Mouse (Mus musculus): ENCODE measurements around the gene Zdbf2. TPM values are rescaled to one million over a fixed set of nuclear protein-coding genes. Genes with fewer than 3 reads are reported as not detected.

Zdbf2 gene
- polyA plus RNA-seq, 1 experiment = under 0.01 TPM

DNA sequence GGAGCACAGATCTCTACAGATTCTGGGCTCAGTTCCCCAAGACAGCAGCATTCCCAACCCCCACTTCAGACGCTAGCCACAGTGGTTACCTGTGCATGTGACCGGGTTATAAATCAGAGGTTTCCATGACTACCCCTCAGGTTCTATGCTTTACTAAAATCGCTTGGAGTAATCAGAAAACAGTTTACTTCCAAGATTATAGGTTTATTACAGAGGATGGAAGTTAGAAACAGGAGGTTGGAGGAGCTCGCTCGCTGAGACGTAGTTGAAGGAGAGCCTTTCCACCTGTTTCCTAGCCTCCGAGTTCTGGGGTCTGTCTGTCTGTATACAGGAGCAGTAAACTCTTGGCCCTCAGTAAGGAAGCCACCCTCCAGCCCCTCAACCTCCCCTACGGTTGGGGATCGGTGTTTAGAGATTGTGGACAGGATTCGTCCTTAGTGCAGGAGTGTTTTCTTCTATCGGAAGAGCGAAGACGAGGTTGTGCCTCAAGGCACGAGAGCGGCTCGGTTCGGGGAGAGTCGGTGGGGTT lies 25.2 kb upstream of the Zdbf2 start:
- Histone ChIP-seq H3K9me3 (ENCODE audit: control insufficient read depth, low read length) (peaks cover 2% of the 10 kb centered on the region; the same call in 1 of the 2 replicates), H3K27me3 (ENCODE audit: control insufficient read depth) (peaks cover 89% of the 10 kb centered on the region), H3K36me3 (ENCODE audit: control insufficient read depth) (no peaks in the 10 kb centered on the region), H3K4me3 (replicated peaks) (no peak overlapping the region), H3K4me1 (ENCODE audit: control insufficient read depth) (no peaks in the 10 kb centered on the region)
- TF ChIP-seq GATA1 (IDR thresholded peaks at IDR 0.05; ENCODE audit: low read length) (no peak), TAL1 (IDR thresholded peaks at IDR 0.05; ENCODE audit: low read length) (no peak)

DNA sequence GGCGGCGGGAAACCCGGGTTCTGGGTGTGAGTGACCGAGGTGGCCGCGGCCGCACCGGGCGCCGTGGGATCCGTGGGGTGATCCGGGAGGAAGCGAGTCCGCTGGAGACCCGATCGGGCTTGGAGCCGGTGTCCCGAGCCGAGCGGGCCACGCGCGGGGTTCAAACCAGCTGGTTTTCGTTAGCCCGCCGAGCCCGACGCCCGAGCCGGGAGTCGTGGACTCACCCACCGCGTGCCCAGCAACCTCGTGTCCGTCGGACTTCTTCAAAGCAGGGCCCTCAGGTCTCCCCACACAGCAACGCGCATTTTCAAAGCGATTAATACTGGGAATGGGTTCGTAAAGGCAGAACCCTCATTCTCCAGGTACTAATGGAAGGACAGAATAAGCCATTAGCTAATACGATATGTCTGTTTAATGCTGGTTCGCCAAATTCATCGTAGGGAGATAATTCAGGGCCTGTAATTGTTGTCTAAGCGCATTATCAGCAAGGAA lies 24.7 kb upstream of the Zdbf2 start:
- Histone ChIP-seq H3K36me3 (ENCODE audit: control insufficient read depth) (no peaks in the 10 kb centered on the region), H3K4me1 (ENCODE audit: control insufficient read depth) (no peaks in the 10 kb centered on the region), H3K9me3 (ENCODE audit: control insufficient read depth, low read length) (peaks cover 2% of the 10 kb centered on the region; the same call in 1 of the 2 replicates), H3K4me3 (replicated peaks) (no peak overlapping the region), H3K27me3 (ENCODE audit: control insufficient read depth) (peaks cover 92% of the 10 kb centered on the region)
- no peak for TF ChIP-seq TAL1 (IDR thresholded peaks at IDR 0.05; ENCODE audit: low read length)
- no peak for TF ChIP-seq GATA1 (IDR thresholded peaks at IDR 0.05; ENCODE audit: low read length)

DNA sequence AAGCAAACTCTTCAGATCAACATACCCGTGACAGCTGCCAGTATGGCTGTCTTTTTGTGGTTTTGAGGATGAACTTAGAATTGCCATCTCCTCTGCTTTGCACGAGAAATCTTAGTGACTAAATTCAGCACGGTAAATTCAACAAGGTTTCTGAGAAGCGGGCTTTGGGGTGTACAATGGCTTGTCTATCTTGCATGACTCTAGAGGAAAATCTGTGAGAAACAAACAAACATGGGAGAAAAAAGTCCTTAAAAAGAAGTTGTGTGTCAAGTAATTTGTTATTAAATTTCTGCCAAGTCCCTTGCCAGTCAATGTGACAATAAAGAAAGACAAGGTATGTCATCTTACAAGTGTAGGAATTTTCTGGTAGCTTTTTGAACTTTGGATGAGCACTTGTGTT lies 23.8 kb upstream of the Zdbf2 start:
- H3K4me1 ChIP-seq (ENCODE audit: control insufficient read depth) = no peaks in the 10 kb centered on the region
- no peak overlapping the region for H3K4me3 ChIP-seq (replicated peaks)
- H3K36me3 ChIP-seq (ENCODE audit: control insufficient read depth) = no peaks in the 10 kb centered on the region
- H3K9me3 ChIP-seq (ENCODE audit: control insufficient read depth, low read length) = peaks cover 2% of the 10 kb centered on the region; the same call in 1 of the 2 replicates
- H3K27me3 ChIP-seq (ENCODE audit: control insufficient read depth) = peaks cover 94% of the 10 kb centered on the region
- no peak for TF ChIP-seq TAL1 (IDR thresholded peaks at IDR 0.05; ENCODE audit: low read length)
- TF ChIP-seq GATA1 (IDR thresholded peaks at IDR 0.05; ENCODE audit: low read length) = no peak

DNA sequence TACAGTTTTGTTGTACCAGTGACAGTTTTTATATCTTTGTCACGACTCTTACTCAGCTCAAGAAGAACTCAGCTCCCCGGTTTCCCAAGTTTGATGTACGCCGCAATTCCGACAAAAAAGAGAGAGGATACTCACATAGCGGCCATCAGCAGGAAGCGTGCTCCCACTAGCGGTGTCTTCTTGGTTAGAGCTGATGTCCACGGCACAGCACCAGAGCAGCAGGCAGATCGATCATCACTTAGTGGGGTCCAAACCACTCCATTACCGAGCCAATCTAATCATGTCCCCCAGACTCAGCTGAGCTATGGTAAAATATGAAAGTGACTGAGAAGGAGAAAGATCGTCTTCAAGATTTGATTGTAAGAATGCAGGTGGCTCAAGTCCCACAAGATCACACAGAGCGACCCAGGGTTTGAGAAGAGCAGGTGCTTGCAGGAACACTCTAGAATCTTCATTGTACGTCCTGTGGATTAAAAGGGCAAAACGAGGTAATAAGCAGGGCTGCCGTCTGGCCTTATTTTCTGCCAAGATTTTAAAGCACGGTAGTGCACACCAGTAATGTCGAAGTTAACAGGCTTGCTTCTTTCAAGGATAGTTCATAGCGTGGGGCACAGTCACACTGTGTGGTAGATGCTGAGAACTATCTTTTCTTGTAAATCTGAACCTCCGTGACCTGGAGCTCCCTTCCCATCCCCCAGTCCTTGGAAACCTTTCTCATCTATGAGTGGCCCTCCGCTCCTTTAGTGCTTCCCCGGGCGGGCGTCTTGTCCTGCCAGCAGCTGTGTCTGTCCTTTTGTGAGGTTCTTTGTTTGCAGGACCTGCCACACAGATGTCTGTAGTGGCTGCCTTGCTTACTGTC lies 20.5 kb upstream of the Zdbf2 start:
- Histone ChIP-seq H3K9me3 (ENCODE audit: control insufficient read depth, low read length) (peaks cover 2% of the 10 kb centered on the region; the same call in 1 of the 2 replicates), H3K4me3 (replicated peaks) (no peak overlapping the region), H3K27me3 (ENCODE audit: control insufficient read depth) (peaks cover 97% of the 10 kb centered on the region), H3K36me3 (ENCODE audit: control insufficient read depth) (no peaks in the 10 kb centered on the region), H3K4me1 (ENCODE audit: control insufficient read depth) (no peaks in the 10 kb centered on the region)
- TF ChIP-seq GATA1 (IDR thresholded peaks at IDR 0.05; ENCODE audit: low read length) (no peak), TAL1 (IDR thresholded peaks at IDR 0.05; ENCODE audit: low read length) (no peak)

DNA sequence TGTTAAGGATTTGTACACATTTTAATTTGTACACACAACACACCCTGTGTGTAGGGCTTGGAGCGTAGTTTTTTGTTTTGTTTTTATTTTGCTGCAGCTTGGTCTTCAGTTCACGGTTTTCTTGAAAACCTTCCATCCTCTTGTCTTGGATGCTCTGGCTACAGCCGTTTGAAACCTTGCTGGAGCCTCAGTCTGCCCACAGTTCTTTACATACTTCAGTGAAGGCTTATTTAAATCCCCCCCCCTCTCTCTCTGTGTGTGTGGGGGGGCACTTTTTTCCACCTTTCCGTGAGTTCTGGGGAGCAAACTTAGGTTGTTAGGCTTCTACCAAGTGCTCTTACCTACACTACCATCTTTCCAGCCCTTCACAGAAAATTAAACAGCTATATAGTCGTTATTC lies 19.8 kb upstream of the Zdbf2 start:
- H3K9me3 ChIP-seq (ENCODE audit: control insufficient read depth, low read length) = peaks cover 2% of the 10 kb centered on the region; the same call in 1 of the 2 replicates
- no peak overlapping the region for H3K4me3 ChIP-seq (replicated peaks)
- H3K4me1 ChIP-seq (ENCODE audit: control insufficient read depth) = no peaks in the 10 kb centered on the region
- H3K36me3 ChIP-seq (ENCODE audit: control insufficient read depth) = no peaks in the 10 kb centered on the region
- H3K27me3 ChIP-seq (ENCODE audit: control insufficient read depth) = peaks cover 96% of the 10 kb centered on the region
- TF ChIP-seq TAL1 (IDR thresholded peaks at IDR 0.05; ENCODE audit: low read length) (no peak), GATA1 (IDR thresholded peaks at IDR 0.05; ENCODE audit: low read length) (no peak)

DNA sequence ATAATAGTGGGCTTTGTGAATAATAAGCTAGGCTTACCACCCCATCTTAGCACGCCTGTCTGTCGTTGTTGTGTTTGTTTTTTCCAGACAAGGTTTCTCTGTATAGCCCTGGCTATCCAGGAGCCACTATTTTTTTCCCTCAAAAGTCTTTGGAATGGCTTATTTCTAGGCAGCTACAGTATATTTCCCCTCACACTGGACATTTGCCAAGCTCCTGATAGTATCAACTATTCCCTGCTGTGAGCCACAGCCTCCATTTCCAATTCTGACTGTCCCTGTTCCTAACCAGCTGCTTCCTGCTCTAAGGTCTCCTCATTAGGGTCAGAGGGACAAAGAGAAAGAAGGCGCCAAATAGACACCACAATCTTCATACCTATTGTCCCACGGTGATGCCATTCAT lies 18.0 kb upstream of the Zdbf2 start:
- H3K9me3 ChIP-seq (ENCODE audit: control insufficient read depth, low read length) = no peaks in the 10 kb centered on the region
- H3K27me3 ChIP-seq (ENCODE audit: control insufficient read depth) = peaks cover 96% of the 10 kb centered on the region
- TF ChIP-seq TAL1 (IDR thresholded peaks at IDR 0.05; ENCODE audit: low read length) (no peak), GATA1 (IDR thresholded peaks at IDR 0.05; ENCODE audit: low read length) (no peak)
- H3K4me1 ChIP-seq (ENCODE audit: control insufficient read depth) = no peaks in the 10 kb centered on the region
- no peaks in the 10 kb centered on the region for H3K36me3 ChIP-seq (ENCODE audit: control insufficient read depth)
- H3K4me3 ChIP-seq (replicated peaks) = no peak overlapping the region

DNA sequence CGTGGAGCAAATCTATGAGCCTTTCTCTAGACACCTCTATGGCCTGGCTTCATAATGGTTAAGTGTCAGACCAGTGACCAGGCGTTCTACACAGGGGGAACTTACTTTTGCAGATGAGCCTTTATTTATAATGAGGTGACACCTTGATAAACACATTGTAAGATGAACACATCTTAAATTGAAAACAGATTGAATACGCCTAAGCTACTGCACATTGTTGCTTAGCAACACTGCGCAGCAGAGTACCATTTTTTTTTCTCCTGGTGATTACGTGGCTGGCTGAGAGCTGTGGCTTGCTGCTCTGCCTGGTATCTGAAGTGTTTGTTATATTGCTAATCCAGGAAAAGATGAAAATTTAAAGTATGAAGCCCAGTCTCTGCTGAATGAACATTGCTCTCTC lies 17.0 kb upstream of the Zdbf2 start:
- no peak for TF ChIP-seq TAL1 (IDR thresholded peaks at IDR 0.05; ENCODE audit: low read length)
- no peak for TF ChIP-seq GATA1 (IDR thresholded peaks at IDR 0.05; ENCODE audit: low read length)
- H3K4me1 ChIP-seq (ENCODE audit: control insufficient read depth) = no peaks in the 10 kb centered on the region
- H3K36me3 ChIP-seq (ENCODE audit: control insufficient read depth) = no peaks in the 10 kb centered on the region
- no peaks in the 10 kb centered on the region for H3K9me3 ChIP-seq (ENCODE audit: control insufficient read depth, low read length)
- H3K27me3 ChIP-seq (ENCODE audit: control insufficient read depth) = peaks cover 96% of the 10 kb centered on the region
- H3K4me3 ChIP-seq (replicated peaks) = no peak overlapping the region

DNA sequence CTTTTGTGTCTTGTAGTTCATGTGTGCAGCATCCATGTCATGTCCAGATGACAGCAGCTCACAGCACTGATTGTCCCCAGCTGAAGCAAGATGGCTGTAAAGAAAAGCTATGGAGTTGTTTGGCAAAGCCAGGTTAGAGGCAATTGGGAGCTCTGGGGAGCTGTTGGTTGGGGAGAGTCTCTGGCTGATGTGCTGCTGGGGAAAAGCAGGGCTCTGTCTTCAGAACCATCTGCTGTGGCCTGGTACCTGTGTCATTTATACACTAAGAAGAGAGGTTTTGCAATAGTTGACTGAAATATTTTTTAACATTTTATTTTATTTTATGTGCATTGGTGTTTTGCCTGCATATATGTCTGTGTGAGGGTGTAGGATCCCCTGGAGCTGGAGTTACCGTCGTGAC lies 14.6 kb upstream of the Zdbf2 start:
- Histone ChIP-seq H3K27me3 (ENCODE audit: control insufficient read depth) (peaks cover 96% of the 10 kb centered on the region), H3K36me3 (ENCODE audit: control insufficient read depth) (no peaks in the 10 kb centered on the region)
- no peak for TF ChIP-seq TAL1 (IDR thresholded peaks at IDR 0.05; ENCODE audit: low read length)
- TF ChIP-seq GATA1 (IDR thresholded peaks at IDR 0.05; ENCODE audit: low read length) = no peak

DNA sequence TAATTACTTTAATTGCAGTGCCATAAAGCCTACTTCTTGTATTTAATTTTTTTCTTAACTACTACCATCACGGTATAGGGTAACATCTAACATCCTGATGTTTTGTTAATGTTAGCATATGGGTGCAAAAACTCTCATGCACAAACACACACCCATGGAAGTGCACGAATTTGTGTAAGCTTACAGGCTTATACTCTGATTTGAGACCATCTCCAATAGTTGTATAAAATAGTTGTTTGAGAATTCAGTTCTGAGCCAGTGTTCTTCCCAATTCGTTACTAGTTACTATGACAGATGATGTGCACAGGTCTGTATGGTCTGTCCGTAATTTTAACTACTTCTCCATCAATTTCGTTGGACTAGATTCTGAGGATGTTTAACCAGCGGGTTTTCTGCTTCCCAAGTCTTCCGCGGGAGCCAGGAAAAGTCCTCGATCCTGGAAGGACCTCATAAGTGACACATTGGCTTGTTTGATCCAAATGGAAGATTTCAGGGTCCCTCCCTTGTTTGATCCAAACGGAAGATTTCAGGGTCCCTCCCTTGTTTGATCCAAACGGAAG lies 13.7 kb upstream of the Zdbf2 start:
- Histone ChIP-seq H3K27me3 (ENCODE audit: control insufficient read depth) (peaks cover 99% of the 10 kb centered on the region), H3K4me1 (ENCODE audit: control insufficient read depth) (no peaks in the 10 kb centered on the region), H3K36me3 (ENCODE audit: control insufficient read depth) (no peaks in the 10 kb centered on the region), H3K9me3 (ENCODE audit: control insufficient read depth, low read length) (no peaks in the 10 kb centered on the region), H3K4me3 (replicated peaks) (no peak overlapping the region)
- TF ChIP-seq TAL1 (IDR thresholded peaks at IDR 0.05; ENCODE audit: low read length) (no peak), GATA1 (IDR thresholded peaks at IDR 0.05; ENCODE audit: low read length) (no peak)

More for the DNA sequence above, 14.6 kb upstream of the Zdbf2 start:
- Histone ChIP-seq H3K4me1 (ENCODE audit: control insufficient read depth) (no peaks in the 10 kb centered on the region), H3K9me3 (ENCODE audit: control insufficient read depth, low read length) (no peaks in the 10 kb centered on the region), H3K4me3 (replicated peaks) (no peak overlapping the region)

Data from erythroblast, embryonic 14.5 days (primary cell).